Comparison of ENCODE assay signal across 12 mouse cellular contexts in genomic region chr8:8812051-8812806, GRCm38 (mm10).
DNase-seq lines count a peak whose midpoint lies in the region; ATAC-seq lines count a peak whose summit lies in the region.
"Had no signal": no experiment of that assay in that cellular context is flagged by ENCODE, and none has a peak within 500 bp of the region (broad histone marks: within the 10 kb centered on the region; RNA-seq: fewer than 3 reads in every experiment).

No protein-coding gene starts in this region.

- no peaks in the 10 kb centered on the region for H3K36me3 ChIP-seq in midbrain, embryonic 11.5 days (ENCODE audit: control insufficient read depth, insufficient read depth, low read length)
- H3K36me3 ChIP-seq in midbrain, embryonic 14.5 days (ENCODE audit: control insufficient read depth, insufficient read depth, low read length), result no peaks in the 10 kb centered on the region
- H3K36me3 ChIP-seq in stomach, embryonic 16.5 days (ENCODE audit: control insufficient read depth, insufficient read depth, low read length), result no peaks in the 10 kb centered on the region

- no peaks in the 10 kb centered on the region for H3K9me3 ChIP-seq in midbrain, embryonic 11.5 days (ENCODE audit: control insufficient read depth, low read length)
- no peaks in the 10 kb centered on the region for H3K9me3 ChIP-seq in midbrain, embryonic 14.5 days (ENCODE audit: control insufficient read depth, low read length)
- no peaks in the 10 kb centered on the region for H3K9me3 ChIP-seq in stomach, embryonic 16.5 days (replicated peaks; ENCODE audit: control insufficient read depth, low read length)

- WGBS in midbrain, embryonic 11.5 days, result 84% methylated on average over 21 of the region's 21 CpGs
- 92% methylated on average over 21 of the region's 21 CpGs for WGBS in midbrain, embryonic 14.5 days
- 56% methylated on average over 21 of the region's 21 CpGs for WGBS in stomach, embryonic 16.5 days

- H3K27ac ChIP-seq in midbrain, embryonic 11.5 days (ENCODE audit: low read depth, low read length), result no peak overlapping the region
- H3K27ac ChIP-seq in midbrain, embryonic 14.5 days (replicated peaks; ENCODE audit: low read depth, low read length), result no peak overlapping the region
- H3K27ac ChIP-seq in stomach, embryonic 16.5 days (ENCODE audit: low read length), result peak overlapping the region; percentile 33; the same call in 1 of the 2 replicates

- ATAC-seq in midbrain, embryonic 11.5 days (ENCODE audit: low FRiP score), result no peak
- no peak for ATAC-seq in midbrain, embryonic 14.5 days (ENCODE audit: low FRiP score, low TSS enrichment)
- ATAC-seq in stomach, embryonic 16.5 days (ENCODE audit: insufficient read depth, low FRiP score), result peak; percentile 78
- ATAC-seq in megakaryocyte, adult 5-6 weeks (ENCODE audit: poor library complexity, severe bottlenecking), result no peak

- peak; percentile 29 to 41 for DNase-seq in heart, postnatal 14 days
- DNase-seq in heart, adult 9 months (ENCODE audit: low spot score in 2 of 2), result no peak
- peak; percentile 82 for DNase-seq in midbrain, embryonic 11.5 days (ENCODE audit: low spot score, missing footprints)
- no peak for DNase-seq in midbrain, embryonic 14.5 days
- DNase-seq in gastrocnemius, postnatal 25 days, result peak; percentile 16
- DNase-seq in kidney, adult 8-10 months, result no peak
- DNase-seq: cerebellum, adult 11-12 months; layer of hippocampus, postnatal 36 days; right cerebral cortex, postnatal 25 days had no signal

- intact Hi-C loops in heart, postnatal 14 days (cut with DNase I), result no loop called here

- no peak overlapping the region for H3K9ac ChIP-seq in midbrain, embryonic 11.5 days (ENCODE audit: low read length)
- H3K9ac ChIP-seq in midbrain, embryonic 14.5 days (replicated peaks; ENCODE audit: low read length), result no peak overlapping the region
- H3K9ac ChIP-seq in stomach, embryonic 16.5 days (ENCODE audit: low read length), result no peak overlapping the region

- no peak overlapping the region for H3K4me3 ChIP-seq in midbrain, embryonic 11.5 days (ENCODE audit: low read depth, low read length)
- no peak overlapping the region for H3K4me3 ChIP-seq in midbrain, embryonic 14.5 days (replicated peaks; ENCODE audit: low read depth, low read length)
- no peak overlapping the region for H3K4me3 ChIP-seq in stomach, embryonic 16.5 days (replicated peaks; ENCODE audit: low read length)
- H3K4me3 ChIP-seq: myocyte had no signal

- no peak overlapping the region for H3K4me2 ChIP-seq in midbrain, embryonic 11.5 days
- H3K4me2 ChIP-seq in midbrain, embryonic 14.5 days (ENCODE audit: low read length), result no peak overlapping the region
- peak overlapping the region; percentile 26 for H3K4me2 ChIP-seq in stomach, embryonic 16.5 days (ENCODE audit: low read depth, low read length)

- no peaks in the 10 kb centered on the region for H3K4me1 ChIP-seq in midbrain, embryonic 11.5 days (ENCODE audit: control insufficient read depth, insufficient read depth, low read length)
- 0 out of 2 replicates have a peak, but pooled peaks cover 4% of the 10 kb centered on the region for H3K4me1 ChIP-seq in midbrain, embryonic 14.5 days (ENCODE audit: control insufficient read depth, insufficient read depth, low read length)
- no peaks in the 10 kb centered on the region; the same call in 1 of the 2 replicates for H3K4me1 ChIP-seq in stomach, embryonic 16.5 days (ENCODE audit: control insufficient read depth, insufficient read depth, low read length)

- H3K27me3 ChIP-seq in midbrain, embryonic 11.5 days (ENCODE audit: control insufficient read depth, insufficient read depth, low read length), result no peaks in the 10 kb centered on the region
- no peaks in the 10 kb centered on the region for H3K27me3 ChIP-seq in midbrain, embryonic 14.5 days (ENCODE audit: control insufficient read depth, insufficient read depth, low read length)
- H3K27me3 ChIP-seq in stomach, embryonic 16.5 days (ENCODE audit: control insufficient read depth, insufficient read depth, low read length), result no peaks in the 10 kb centered on the region

Comparison
In these comparisons a context has a peak if more than half of its experiments do, and no peak if none do; other contexts are left out.
1. DNase-seq: peak in heart, postnatal 14 days (2 of 2), midbrain, embryonic 11.5 days (single experiment) and gastrocnemius, postnatal 25 days (single experiment); none in heart, adult 9 months (0 of 2), midbrain, embryonic 14.5 days (single experiment) and kidney, adult 8-10 months (0 of 2).